Mouse (Mus musculus) intestine, postnatal 0 days (tissue): ENCODE measurements at regions not wholly inside any gene's neighbourhood (a gene's known extent, or its start where the extent isn't known, plus 50 kb on each side); places are given as distances from the start of the nearest gene placed in this dataset.

Source experiments
- ATAC-seq: fragments of 200-750 bp; cut with Nextera tagmentation; 2 replicates; pipeline ENCODE4 v1.8.0; 2017; ENCODE audit warnings: mild to moderate bottlenecking, moderate TSS enrichment, moderate library complexity
- H3K27ac ChIP-seq: fragments of 300-500 bp; sonication (generic); 2 replicates; pipeline ENCODE4 v1.5.1; 2014; ENCODE audit warnings: mild to moderate bottlenecking, low read depth, low read length, moderate library complexity
- H3K27me3 ChIP-seq: fragments of 300-500 bp; sonication (generic); replicated peaks from 2 replicates; pipeline ENCODE4 v1.6.1; 2014; ENCODE audit warnings: low read length, mixed read lengths; ENCODE audit not compliant: control insufficient read depth, insufficient read depth
- H3K36me3 ChIP-seq: fragments of 300-500 bp; sonication (generic); 2 replicates; pipeline ENCODE4 v1.6.1; 2014; ENCODE audit warnings: mild to moderate bottlenecking, moderate library complexity; ENCODE audit not compliant: control insufficient read depth, insufficient read depth
- H3K4me1 ChIP-seq: fragments of 300-500 bp; sonication (generic); replicated peaks from 2 replicates; pipeline ENCODE4 v1.6.1; 2014; ENCODE audit warnings: antibody characterized with exemption, low read length, mixed read lengths; ENCODE audit not compliant: control insufficient read depth, insufficient read depth
- H3K4me2 ChIP-seq: fragments of 300-500 bp; sonication (generic); replicated peaks from 2 replicates; pipeline ENCODE4 v1.6.1; 2014; ENCODE audit warnings: low read depth, mild to moderate bottlenecking, moderate library complexity
- H3K4me3 ChIP-seq: fragments of 300-500 bp; sonication (generic); 2 replicates; pipeline ENCODE4 v1.5.1; 2014; ENCODE audit warnings: low read depth, low read length
- H3K9ac ChIP-seq: fragments of 300-500 bp; sonication (generic); 2 replicates; pipeline ENCODE4 v1.6.1; 2014; ENCODE audit warnings: mild to moderate bottlenecking, low read depth, low read length
- H3K9me3 ChIP-seq: fragments of 300-500 bp; sonication (generic); 2 replicates; pipeline ENCODE4 v1.6.1; 2016; ENCODE audit warnings: mixed run types; ENCODE audit not compliant: control insufficient read depth
- CTCF ChIP-seq: sonication (generic); IDR thresholded peaks from 2 replicates; pipeline ENCODE4 v1.5.1; 2016; ENCODE audit warnings: low read depth, mild to moderate bottlenecking, control low read depth, antibody characterized with exemption, moderate library complexity
- WGBS: fragments of 180-500 bp; shearing (Covaris S2); extraction: QIAGEN DNeasy Blood & Tissue Kit; methylation state at CpG from one replicate; pipeline ENCODE4 v1.1.7; 2014; 5-methylcytosine and 5-hydroxymethylcytosine counted together

DNA sequence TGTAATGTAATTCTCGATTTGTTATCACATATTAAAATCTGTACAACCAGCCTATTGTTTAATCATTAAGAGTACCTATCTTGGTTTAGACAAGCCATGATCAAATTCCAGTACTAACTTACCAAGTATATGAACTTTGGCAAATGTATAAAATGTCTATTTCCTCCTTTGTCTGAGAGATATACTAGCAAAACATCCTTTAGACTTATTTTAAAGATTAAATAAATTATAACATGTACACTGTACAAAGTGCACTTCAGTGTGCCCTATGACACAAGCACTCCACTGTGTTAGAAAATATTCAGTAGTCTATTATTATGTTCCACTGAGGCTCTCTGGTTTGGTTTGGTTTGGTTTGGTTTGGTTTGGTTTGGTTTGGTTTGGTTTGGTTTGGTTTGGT is 156.0 kb upstream of the Fat1 start:
- no peaks in the 10 kb centered on the region for H3K4me1 ChIP-seq
- no peak overlapping the region for H3K9ac ChIP-seq
- no peaks in the 10 kb centered on the region for H3K36me3 ChIP-seq
- no peak overlapping the region for H3K4me3 ChIP-seq
- H3K27ac ChIP-seq, result no peak overlapping the region; the same call in 1 of the 2 replicates
- no peaks in the 10 kb centered on the region for H3K27me3 ChIP-seq
- no peak for TF ChIP-seq CTCF
- no peak overlapping the region for H3K4me2 ChIP-seq
- WGBS, result 35% methylated on average over 1 of the region's 1 CpGs
- peak; percentile 83 for ATAC-seq
- H3K9me3 ChIP-seq, result no peaks in the 10 kb centered on the region

GRCm38 (mm10) chr8:44782421-44782820 is 152.8 kb upstream of the Fat1 start:
- no peak for TF ChIP-seq CTCF
- Histone ChIP-seq H3K9me3 (no peaks in the 10 kb centered on the region), H3K4me1 (0 out of 2 replicates have a peak, but pooled peaks cover 4% of the 10 kb centered on the region), H3K9ac (no peak overlapping the region), H3K4me2 (no peak overlapping the region), H3K4me3 (no peak overlapping the region), H3K27me3 (no peaks in the 10 kb centered on the region), H3K27ac (no peak overlapping the region), H3K36me3 (no peaks in the 10 kb centered on the region)
- 84% methylated on average over 9 of the region's 9 CpGs for WGBS
- no peak for ATAC-seq

DNA sequence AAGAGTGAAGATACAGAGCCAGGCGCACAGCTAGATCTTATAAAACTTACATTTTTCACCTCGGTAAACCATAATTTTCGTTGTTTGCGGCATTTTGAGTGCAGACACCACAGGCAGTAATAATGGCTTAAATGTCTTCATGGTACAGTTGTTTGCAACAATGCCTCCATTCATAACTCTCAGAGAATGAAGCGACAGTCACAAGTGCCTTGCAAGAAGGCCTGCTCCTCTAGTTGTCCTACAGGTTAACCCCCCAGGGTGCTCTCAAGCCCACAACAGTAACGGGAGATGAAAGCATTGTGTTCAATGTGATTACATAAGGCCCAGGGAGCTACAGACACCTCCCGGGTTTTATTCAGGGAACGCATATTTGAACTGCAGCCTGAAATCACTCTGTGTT is 150.1 kb upstream of the Fat1 start:
- 88% methylated on average over 8 of the region's 8 CpGs for WGBS
- 0 out of 2 replicates have a peak, but pooled peaks cover 4% of the 10 kb centered on the region for H3K4me1 ChIP-seq
- no peak overlapping the region for H3K4me3 ChIP-seq
- no peak overlapping the region for H3K9ac ChIP-seq
- TF ChIP-seq CTCF, result no peak
- ATAC-seq, result no peak
- H3K9me3 ChIP-seq, result no peaks in the 10 kb centered on the region
- no peaks in the 10 kb centered on the region for H3K36me3 ChIP-seq
- H3K27me3 ChIP-seq, result no peaks in the 10 kb centered on the region
- H3K27ac ChIP-seq, result no peak overlapping the region
- no peak overlapping the region for H3K4me2 ChIP-seq

DNA sequence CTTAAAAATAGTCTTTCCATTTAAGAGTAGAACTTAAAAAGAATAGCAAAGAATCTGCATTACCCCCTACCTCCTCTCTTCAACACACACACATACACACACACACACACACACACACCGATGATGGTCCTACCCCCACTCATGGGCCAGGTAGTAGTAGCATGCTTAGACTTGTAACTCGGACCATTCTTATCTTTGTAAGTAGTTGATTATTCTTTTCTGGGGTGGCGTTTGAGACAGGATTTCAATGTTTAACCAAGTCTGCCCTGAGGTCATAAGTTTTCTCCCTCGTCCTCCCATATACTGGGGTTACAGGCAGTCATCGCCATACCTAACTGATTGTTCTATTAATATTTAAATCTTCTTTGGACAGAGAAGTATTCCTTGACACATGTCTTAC is 148.5 kb upstream of the Fat1 start:
- H3K4me1 ChIP-seq, result 0 out of 2 replicates have a peak, but pooled peaks cover 4% of the 10 kb centered on the region
- no peaks in the 10 kb centered on the region for H3K9me3 ChIP-seq
- 43% methylated on average over 5 of the region's 5 CpGs for WGBS
- H3K27me3 ChIP-seq, result no peaks in the 10 kb centered on the region
- no peak overlapping the region for H3K27ac ChIP-seq
- no peak overlapping the region for H3K4me3 ChIP-seq
- H3K9ac ChIP-seq, result no peak overlapping the region
- H3K4me2 ChIP-seq, result no peak overlapping the region
- H3K36me3 ChIP-seq, result no peaks in the 10 kb centered on the region
- no peak for TF ChIP-seq CTCF
- no peak for ATAC-seq

DNA sequence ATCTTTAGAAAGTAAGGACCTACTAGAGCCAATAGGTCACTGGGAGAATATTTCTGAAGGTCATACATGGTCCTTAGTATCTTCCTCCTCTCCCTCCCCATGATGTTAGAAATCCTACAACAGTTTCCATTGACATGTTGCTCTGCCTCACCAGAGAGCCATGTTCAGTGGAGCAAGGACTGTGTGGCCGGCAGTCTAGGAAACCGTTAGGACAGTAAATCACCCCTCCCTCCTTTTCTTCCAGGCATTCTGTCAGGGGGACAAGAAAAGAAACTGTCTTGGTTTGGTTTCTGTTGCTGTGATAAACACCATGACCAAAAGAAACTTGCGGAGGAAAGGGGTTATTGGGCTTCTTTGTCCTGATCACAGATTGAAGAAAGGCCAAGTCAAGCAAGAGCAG is 147.0 kb upstream of the Fat1 start:
- H3K4me3 ChIP-seq, result no peak overlapping the region
- H3K36me3 ChIP-seq, result no peaks in the 10 kb centered on the region
- no peak for TF ChIP-seq CTCF
- no peak overlapping the region for H3K4me2 ChIP-seq
- no peaks in the 10 kb centered on the region for H3K27me3 ChIP-seq
- no peak overlapping the region for H3K27ac ChIP-seq
- ATAC-seq, result no peak
- H3K4me1 ChIP-seq, result 0 out of 2 replicates have a peak, but pooled peaks cover 4% of the 10 kb centered on the region
- WGBS, result 85% methylated on average over 3 of the region's 3 CpGs
- no peak overlapping the region for H3K9ac ChIP-seq
- H3K9me3 ChIP-seq, result no peaks in the 10 kb centered on the region

GRCm38 (mm10) chr8:44799513-44799912 is 135.7 kb upstream of the Fat1 start:
- TF ChIP-seq CTCF, result no peak
- H3K4me3 ChIP-seq, result no peak overlapping the region
- ATAC-seq, result no peak
- no peak overlapping the region for H3K4me2 ChIP-seq
- H3K9me3 ChIP-seq, result no peaks in the 10 kb centered on the region
- 82% methylated on average over 3 of the region's 3 CpGs for WGBS
- no peaks in the 10 kb centered on the region for H3K27me3 ChIP-seq
- no peaks in the 10 kb centered on the region for H3K4me1 ChIP-seq
- no peaks in the 10 kb centered on the region for H3K36me3 ChIP-seq
- H3K27ac ChIP-seq, result no peak overlapping the region
- no peak overlapping the region for H3K9ac ChIP-seq

DNA sequence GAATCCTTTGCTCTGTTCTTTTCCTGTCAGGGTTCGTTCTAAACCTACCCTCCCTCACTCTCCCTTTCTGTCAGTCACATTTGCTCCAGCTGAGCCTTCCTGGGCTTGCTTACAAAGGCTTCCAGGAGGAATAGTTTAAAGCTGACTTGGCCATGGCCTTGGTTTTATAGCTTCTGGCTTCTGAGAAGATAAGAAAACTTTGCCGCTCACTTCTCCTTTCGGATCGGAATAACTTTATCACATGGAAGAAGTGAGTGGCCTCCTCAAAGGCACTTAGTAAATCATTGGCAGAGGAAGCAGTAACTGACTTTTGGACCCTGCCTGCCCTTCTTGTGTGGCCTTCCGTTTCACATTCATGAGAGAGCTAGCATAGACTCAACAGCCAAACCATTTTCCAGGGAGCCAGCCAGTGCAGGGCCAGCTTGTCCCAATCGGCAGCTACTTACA is 134.4 kb upstream of the Fat1 start:
- H3K27ac ChIP-seq, result peak overlapping the region; percentile 90
- no peak for TF ChIP-seq CTCF

More for the DNA sequence above, 134.4 kb upstream of the Fat1 start:
- no peaks in the 10 kb centered on the region for H3K27me3 ChIP-seq
- peak overlapping the region; percentile 49 for H3K4me2 ChIP-seq
- H3K4me1 ChIP-seq, result no peaks in the 10 kb centered on the region
- H3K9ac ChIP-seq, result no peak overlapping the region
- H3K9me3 ChIP-seq, result no peaks in the 10 kb centered on the region
- H3K4me3 ChIP-seq, result no peak overlapping the region
- WGBS, result 10% methylated on average over 6 of the region's 6 CpGs
- ATAC-seq, result peak; percentile 96
- no peaks in the 10 kb centered on the region for H3K36me3 ChIP-seq
